Mouse (Mus musculus) c-Kit-positive CD71-negative TER-119-negative erythroid progenitor cells, embryonic 14.5 days (primary cell): ENCODE data around the gene Mrpl44.

Experiments used
- DNase-seq: peaks from one replicate; pipeline ENCODE4 v3.0.0-alpha.2; 2013; ENCODE audit warnings: low read depth

The Mrpl44 gene

DNA sequence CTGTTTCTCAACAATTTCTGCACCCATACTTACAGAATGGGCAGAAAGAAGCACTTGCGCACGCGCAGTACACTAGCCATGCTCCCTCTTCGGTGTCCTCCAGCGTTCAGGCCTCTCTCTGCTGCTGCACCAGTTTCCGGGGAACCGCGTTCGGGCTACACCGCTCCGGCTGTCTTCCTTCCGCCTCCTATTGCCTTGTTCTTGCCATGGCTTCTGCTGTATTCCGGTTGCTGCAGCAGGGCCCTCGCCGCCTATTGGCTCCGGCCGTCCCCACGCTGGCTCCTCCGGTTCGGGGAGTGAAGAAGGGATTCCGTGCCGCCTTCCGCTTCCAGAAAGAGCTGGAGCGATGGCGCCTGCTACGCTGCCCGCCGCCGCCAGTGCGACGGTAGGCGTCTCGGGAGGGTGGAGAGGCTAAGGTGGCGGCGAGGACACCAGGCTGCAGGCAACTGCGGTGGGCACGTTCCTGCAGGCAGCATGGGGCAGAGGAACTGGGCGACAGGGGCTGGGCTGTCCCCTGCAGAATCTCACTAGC is at the start of gene Mrpl44, which contains the start of gene Wdfy1:
Mrpl44 (plus strand) TSS at position 92 of the 532 bp plus-strand sequence.
Wdfy1 (minus strand) TSS at position 217 of the 532 bp plus-strand sequence.
- DNase-seq = peak; percentile 90

DNA sequence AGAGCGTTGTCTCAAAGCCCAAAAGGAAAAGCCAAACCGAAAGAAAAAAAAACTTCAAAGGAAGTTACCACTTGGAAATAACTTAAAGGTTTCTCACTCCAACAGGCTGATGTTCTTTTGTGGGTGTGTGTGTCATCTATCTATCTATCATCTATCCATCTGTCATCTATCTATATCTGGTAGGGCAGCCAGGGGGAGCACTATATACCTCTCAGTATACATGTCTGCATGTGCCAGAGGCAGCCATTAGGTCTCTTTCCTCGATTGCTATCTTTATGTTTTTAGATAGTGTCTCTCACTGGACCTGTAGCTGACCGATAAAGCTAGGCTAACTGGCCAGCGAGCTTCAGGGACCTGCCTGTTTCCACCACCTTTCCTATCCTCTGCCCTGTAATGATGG is 41.0 kb upstream of the Mrpl44 start:
- no peak for DNase-seq

DNA sequence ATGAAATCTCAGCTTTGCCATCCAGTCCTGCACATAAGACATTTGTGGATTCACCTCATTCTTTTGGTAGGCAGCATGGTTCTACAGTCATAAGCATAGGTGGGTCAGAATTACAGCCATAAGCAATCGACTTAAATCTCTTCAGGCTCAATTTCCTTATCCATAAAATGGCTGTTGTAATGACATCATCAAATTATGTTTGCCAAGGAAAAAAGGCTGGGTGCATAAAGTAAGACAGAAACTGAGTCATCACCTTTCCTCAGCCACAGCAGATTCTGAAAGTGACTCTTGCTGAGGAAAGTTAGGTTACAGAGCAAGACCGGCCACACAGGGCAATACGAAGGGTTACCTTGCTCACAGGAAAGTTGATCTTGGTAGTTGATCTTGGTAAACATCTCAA is 39.4 kb upstream of the Mrpl44 start:
- no peak for DNase-seq

DNA sequence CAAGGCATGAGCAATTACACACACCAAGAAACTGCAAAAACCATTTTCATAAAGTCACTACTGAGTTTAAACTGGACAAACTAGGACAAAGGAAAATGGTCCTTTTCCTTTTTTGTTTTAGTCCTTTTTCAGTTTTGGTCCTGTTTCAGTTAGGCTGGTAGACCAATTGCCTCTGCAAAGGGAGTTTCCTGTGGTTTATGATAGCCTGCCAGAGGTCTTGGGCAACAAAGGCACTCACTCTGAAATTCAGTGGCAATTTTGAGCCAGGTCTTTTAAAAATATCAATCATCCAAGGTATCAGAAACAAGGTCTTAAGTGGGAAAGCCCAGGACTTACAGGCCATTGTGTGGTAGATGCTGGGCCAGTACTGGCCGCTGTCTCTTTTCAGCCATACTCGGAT is 36.1 kb upstream of the Mrpl44 start:
- DNase-seq = no peak

DNA sequence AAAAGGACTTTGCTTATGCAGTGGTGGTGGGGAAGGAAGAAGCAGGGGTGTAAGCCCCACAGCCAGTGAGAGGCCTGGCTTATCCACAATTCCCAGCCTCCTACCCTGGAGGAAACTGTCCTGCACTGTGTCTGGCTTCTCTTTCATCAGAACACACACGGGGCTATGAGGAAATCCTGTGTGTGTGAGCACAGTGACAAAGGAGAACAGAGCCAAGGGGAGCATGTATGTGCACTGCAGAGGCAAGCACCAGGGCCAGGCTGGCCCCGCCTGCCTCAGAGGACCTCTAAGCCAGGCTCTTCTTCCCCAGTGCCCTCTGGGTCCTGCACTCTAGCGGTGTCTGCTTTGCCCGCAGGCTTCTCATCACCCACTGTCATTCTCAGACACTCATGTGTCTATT is 34.8 kb upstream of the Mrpl44 start:
- DNase-seq = no peak

DNA sequence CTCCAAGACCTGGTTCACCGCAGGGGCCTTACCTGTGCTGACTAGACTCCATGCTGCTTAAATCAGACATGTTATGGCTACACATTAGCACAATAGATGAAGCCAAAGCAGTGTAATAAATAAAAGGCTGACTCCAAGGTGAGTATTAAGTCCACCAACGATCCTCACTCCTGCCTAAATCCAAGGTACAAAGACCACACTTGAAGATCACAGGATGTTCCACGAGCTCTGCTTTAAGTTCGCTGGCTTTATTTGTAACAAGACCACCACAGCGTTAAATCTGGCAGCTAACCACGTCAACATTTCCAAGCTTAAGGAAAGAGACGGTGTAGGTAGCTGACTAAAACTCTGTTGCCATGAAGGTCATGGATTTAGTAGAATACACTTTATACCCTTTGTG is 32.9 kb upstream of the Mrpl44 start:
- DNase-seq = no peak

DNA sequence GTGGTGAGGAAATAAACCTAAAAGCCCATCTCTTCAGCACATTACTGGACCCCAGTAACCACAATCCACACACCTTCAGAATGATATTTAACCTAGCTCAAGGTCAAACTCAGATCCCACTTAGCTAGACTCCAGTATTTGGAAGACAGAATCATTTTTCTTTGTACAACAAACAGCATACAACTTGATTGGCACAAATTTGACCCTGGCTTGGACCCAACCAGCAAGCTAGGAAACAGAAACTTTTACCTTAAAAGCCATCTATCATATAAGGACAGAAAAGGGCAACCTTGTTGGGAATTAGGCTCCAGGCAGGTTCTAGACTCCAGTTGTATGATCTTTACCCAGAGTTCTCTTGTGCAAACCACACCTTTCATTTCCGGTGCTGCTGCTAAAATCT is 32.4 kb upstream of the Mrpl44 start:
- DNase-seq = no peak

DNA sequence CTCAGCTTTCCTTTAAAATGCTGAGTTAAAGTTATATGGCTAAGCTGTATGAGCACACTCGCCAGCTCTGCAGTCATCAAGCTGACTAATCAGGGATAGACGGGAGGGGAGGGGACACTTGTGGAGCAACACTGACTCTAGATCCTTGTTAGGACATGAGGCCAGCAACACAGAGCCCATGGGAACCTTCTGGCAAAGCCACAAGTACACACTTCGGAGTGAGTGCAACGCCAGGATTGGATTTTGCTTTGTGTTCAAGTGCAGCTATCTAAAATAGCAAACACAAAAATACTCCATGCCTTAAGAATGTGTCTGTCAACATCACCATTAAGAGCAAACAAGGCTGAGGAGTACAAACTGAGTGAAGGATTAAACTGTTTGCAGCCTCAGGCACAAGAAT is 29.8 kb upstream of the Mrpl44 start:
- DNase-seq = no peak

DNA sequence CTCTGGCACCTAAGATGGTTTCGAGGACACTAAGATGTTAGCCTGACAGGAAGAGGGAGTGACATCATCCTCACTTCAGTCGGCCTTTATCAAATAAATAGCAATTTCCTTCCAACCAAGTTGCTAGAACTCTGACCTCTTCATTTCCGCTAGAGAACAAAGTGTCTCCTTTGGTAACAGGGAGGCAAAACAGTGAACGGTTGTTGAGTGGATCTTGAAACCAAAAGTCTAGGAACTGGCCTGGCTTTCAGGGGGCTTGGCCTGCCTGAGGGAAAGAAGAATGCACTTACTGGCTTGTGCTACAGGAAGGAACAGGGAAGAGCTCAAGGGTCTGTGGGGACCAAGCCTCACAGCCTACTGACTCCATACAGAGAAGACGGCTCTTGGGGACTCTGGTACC is 24.6 kb upstream of the Mrpl44 start:
- DNase-seq = no peak

DNA sequence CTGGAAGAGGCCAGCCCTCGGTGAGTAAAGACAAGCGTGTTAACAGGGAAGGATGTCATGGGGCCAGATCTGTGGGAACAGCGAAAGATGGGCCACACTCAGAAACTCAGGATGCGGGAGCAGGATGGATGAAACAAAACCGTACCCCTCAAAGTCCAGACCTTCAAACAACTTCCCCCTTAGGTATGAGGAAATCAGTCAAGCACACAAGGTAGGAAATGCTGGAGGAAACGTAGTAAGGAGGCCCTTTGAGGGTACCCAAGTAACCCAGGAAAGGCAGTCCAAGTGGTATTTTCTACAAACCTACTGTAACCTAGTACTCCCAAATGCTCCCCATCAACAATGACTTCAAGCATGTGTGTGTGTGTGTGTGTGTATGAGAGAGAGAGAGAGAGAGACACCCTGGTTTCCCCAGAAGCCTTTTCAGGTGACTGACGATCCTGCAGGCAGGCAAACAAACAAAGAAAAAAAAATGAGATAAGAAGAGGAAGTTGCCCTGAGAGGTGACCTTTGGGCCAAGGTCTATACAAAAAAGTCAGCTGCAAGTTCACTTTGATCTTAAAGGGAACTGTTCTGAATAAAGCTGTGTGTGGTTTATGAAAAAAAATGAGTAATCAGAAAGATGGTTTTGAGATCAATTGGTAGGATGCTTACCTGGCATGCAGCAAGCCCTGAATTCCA is 23.7 kb upstream of the Mrpl44 start:
- DNase-seq = no peak

DNA sequence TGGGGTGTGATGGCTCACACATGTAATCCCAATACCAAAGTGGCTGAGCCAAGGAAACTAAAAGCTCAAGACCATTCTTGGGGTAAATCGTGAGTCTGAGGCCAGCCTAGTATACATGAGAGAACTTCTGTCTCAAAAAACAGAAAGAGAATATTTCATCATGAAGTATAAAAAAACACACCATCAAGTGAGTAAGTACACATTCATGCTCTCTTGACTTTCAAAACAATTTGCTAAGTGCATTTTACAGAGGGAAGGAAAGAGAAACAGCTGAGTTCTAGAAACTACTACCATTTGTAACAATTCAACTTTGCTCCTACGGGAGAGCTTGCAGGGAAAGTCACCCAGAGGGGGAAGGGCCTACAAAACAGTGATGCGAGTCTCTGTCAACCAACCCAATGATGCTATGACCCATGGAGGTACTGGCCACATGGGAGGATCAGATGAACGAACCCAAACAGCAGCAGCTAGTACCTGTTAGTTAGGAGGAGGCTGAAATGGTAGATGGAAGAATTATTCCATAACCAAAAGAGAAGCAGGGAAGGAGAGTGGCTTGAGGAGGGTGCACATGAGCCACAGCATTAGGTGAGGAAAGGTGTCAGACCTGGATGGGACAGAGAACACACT is 23.0 kb upstream of the Mrpl44 start:
- no peak for DNase-seq

DNA sequence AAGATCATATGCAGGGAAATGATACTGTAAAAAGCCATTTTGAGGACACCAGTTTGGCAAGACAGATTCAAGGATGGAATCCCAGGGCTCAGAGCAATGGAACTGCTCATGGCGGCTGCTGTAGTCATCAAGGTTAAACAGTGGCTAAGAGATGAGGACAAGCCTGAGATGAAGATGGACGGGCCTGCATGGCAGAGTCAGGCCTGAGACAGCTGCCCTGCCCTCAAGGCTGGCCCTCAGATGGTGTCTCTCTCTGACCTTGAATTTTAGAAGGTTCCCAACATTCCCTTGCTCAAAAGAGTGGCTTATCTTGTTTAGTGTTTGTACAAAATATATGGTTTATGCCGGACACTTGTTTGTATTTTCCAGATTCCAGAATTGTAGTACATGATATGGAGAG is 22.4 kb upstream of the Mrpl44 start:
- no peak for DNase-seq

DNA sequence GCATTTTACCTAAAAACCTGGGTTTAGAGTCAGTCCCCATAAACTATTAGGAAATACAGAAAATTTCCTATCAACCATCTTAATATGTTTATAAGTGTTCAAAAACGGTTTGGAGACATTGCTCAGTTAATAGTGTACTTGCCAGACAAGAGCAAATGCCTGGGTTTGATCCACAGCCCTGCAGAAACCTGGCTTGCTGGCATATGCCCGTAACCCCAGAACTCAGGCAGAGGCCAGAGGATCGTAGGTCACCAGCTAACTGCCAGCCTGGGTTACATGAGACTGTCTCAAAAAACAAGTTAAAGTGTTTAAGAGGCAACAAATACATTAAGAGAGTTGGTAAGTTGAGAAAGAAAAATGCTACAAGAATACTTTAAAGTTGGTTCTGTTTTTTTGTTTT is 20.9 kb upstream of the Mrpl44 start:
- DNase-seq = no peak

DNA sequence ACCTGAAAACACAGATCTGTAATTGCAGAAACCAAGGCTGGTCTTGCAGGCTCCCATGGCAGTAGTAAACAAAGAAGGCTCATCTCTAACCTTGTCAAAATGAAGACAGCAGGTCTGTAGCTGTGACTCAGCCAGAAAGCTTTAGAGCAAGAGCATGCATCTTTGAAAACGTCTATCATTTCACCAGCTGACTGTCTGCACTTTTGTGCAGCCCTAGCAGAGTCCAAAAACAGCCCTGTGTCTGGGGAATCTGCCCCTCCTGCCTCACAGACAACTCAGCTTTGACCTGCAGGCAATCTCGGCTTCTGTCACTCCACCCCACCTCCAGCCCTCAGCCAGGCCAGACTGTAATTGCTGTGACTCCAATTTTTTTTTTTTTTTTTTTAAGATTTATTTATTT is 20.4 kb upstream of the Mrpl44 start:
- no peak for DNase-seq

DNA sequence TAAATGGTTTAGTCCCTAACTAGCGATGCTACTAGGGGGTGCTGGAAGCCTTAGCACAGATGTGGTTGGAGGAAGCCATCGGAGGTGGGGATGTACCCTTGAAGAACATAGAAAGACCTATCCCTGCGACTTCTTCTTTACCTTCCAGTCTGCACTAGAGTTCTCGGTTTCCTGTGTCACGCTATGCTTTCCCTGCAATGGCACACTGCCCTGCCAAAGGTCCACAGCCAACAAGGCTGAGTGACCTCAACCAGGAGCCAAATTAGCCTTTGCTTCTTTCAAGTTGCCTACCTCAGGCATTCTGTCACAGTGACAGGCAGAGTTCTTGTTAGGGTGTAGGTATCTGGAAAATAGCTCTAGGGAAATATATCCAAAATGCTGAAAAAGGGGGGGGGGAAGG is 19.4 kb upstream of the Mrpl44 start:
- DNase-seq = no peak

DNA sequence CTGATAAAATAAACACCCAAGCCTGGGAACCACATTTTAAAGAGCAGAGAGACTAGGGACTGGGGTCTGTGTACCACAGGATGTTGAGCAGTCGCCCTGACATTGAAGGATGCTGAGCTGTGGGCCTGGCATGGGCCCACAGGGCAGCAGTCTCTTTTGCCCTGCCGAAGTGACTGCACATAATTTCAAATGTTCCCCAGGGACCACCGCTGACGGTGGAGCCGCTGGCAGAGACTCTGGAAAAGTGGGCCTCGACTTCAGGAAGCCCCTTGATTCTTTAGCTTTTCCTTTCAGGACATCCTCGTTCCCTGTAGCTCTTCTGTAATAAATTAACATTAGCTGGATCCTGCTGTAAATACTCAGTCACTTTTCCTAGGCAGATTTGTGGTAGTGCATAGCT is 18.7 kb upstream of the Mrpl44 start:
- DNase-seq = no peak

DNA sequence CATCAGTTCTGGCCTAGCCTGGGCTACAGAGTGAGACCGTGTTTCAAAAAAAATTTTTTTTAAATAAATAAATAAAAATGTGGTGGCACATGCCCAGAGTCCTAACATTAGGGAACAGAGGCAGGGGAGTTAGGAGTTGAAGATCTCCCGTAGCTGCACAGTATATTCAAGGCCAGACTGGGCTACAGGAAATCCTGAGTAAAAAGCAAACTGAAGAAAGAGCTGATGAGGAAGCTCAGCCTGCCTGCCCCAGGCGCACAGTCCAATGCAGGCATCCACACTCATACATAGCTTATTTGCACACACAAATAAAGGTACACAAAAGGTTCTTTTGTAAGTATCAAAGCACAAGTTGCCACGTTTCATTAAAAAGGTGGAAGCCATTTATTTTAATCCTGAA is 18.2 kb upstream of the Mrpl44 start:
- no peak for DNase-seq

DNA sequence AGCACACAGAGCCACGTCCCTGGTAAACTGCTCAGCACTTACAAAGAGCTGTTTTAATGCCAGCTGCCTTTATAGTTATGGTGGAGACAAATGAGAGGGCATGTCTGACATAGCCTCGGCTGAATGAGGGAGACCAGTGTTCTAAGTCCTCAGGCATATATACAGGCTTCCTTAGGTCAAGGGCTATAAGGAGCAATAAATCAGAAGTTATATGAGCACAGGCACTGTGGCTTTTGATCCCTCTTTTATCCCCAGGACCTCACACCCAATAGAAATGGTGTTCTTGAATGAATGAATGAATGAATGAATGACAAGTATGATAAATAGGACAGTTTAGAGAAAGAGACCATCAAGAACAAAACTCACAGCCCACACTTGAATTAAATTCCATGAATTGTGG is 16.8 kb upstream of the Mrpl44 start:
- no peak for DNase-seq

DNA sequence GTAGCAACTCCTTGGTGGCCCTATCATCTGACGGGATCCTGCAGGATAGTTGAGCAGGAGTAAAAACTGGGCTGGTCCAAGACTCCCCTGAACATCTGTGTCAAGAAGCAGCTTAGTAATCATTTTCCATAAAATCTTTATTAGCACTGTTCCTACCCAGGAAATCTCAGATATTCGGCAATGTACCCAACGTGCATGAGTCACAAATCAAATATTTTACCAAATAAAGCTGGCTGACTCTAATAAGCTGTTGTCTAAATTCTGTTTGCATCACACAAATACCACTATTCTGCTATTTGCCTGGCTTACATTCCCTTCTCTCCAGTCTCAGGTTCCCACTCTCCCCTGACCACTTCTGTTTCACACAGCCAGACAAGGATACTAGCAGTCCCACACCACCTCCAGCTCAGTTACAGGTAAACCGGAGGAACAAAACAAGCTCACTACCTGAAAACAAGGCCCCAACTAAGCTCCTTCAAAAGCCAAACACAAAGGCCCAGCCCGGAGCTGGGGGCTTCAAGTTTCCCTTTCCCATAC is 16.3 kb upstream of the Mrpl44 start:
- no peak for DNase-seq

DNA sequence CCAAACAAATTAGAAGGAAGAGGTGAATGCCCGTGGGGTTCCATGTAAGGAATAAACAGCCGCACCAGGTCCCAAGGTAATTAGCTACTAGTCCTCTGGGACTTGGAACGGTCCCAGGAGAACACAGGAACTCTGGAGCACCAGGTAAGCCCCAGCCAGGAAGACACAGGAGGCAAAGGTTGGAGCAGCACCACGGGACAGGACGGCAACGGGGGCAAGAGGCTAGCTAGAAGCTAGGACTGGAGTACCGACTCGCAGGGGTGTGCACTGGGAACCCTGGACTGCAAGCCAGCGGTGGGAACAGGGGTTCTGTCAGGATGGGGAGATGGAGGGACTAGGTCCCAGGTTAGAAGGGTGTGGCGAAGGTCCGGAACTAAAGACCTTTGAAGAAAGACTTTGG is 15.2 kb upstream of the Mrpl44 start:
- no peak for DNase-seq

DNA sequence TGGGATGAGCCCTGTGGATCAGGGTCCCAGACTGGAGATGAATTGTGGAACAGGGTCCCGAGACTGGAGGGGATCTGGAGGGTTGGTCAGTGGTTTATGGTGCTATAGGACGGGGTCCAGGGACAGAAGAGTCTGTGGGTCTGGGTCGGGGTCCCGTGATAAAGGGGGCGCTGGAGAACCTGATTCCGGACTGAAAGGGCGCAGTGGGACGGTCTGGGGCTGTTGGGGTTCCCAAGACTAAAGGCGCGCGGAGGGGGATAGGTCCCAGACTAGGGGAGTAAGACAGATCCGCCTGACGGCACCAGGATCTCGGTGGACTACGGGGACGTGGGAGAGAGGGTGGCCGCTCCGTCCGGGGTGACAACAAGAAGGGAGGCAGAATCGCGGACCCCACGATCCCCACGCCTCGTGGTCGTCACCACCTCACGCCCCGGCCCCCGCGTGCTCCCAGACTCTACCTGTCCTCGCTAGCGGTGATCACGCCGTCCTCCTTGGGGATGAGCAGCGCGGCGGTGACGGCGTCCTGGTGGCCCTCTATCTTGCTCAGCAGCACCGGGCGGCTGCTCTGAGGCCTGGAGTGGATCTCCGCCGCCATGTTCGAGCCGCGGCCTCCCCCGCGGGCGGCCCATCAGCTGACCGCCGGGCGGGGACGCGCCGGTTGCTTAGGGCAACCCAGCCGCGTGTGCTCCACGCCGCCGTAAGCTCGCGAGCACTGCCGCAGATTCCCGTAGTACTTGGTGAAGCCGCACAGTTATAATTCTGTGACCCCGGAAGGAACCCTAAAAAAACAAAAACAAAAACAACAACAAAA is 14.5 kb upstream of the Mrpl44 start:
- peak; percentile 71 for DNase-seq

DNA sequence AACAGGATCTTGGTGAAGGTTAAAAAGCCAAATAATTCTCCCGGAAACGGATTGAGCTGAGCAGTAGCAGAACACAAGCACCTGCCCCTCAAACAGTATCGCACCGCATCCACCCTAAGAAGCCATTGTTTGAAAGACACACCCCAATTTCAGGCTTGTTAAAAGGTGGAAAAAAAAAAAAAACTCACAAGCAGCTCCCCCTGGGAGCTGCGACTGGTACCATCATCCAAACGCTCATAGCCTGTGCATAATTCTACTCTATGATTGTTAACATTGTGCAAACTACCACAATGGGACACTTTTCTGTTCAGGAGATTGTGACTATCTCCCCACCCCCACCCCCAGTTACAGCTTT is 13.9 kb upstream of the Mrpl44 start:
- no peak for DNase-seq
